Mouse (Mus musculus): Measurements from ENCODE around the gene Hdgfl3.
"Not testable (repeated sequence)": the region's sequence is repeated elsewhere in the genome, so short reads cannot be mapped to it uniquely, and the experiment has no call there.

Hdgfl3 gene

GRCm38 (mm10) chr7:81854568-81855307 lies 79.5 kb downstream of the Hdgfl3 start:
- DNase-seq (ENCODE audit: low spot score): no peak

- DNase-seq (ENCODE audit: low spot score): no peak
Measured at GRCm38 (mm10) chr7:81851706-81852105, 82.6 kb downstream of the Hdgfl3 start.

DNA sequence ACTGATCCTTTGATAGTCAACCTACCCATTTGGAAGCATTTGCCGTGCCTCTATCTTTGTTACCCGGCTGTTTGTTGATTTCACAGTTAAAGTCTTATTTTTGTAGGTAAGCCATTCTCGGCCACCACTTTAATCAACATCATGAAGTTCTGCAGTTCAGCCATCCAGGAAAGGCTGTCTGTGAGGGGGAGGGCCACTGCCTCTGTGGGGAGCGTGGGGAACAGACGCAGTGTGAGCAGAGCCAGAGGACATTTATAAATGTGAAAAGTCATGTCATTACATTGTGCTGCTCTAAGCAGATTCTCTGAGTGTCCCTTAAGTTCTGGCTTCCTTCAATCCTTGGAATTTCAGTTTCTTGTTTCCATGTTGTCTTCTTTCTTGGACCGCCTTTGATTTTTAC lies 84.1 kb downstream of the Hdgfl3 start:
- DNase-seq (ENCODE audit: low spot score): no peak

GRCm38 (mm10) chr7:81849633-81850032 lies 84.6 kb downstream of the Hdgfl3 start:
- no peak for DNase-seq (ENCODE audit: low spot score)

- DNase-seq (ENCODE audit: low spot score): no peak
Measured at GRCm38 (mm10) chr7:81849214-81849613, 85.1 kb downstream of the Hdgfl3 start.

GRCm38 (mm10) chr7:81847777-81848176 lies 86.5 kb downstream of the Hdgfl3 start:
- no peak for DNase-seq (ENCODE audit: low spot score)

DNA sequence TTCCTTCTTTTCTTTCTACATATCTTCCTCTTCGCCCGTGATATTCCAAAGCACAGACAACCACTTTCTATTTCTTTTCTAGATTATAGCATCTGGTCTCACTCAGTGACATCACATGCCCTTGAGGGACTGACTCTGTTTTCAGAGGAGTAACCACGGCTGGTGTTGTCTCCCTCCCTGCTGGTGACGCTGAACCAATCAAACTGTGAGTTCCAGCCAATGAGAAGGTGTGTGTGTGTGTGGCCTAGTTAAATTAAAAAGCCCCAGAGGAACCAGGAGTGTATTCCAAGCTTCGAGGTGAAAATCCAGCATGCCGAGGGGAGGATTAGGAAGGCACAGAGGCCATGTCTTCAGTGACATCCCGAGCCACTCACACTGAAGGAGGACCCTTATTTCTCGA lies 87.3 kb downstream of the Hdgfl3 start:
- DNase-seq (ENCODE audit: low spot score): no peak

DNA sequence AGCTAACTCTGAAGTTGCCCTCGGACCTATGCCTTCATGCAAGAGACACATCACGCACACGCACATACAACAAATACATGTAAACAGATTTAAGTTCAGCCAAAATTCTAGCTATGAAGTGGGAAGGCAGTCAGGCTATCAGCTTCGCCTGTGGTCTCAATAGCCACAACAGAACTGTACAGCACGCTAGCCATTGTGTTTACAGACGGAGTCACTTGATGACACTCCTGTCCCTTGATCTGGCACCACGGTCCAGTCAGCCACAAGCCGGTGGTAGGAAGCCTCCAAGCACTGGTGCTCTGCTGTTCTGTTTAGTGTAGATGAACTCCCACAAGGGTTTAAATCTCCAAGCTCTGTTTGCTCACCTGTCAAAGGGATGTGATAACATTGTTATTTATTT lies 88.3 kb downstream of the Hdgfl3 start:
- no peak for DNase-seq (ENCODE audit: low spot score)

DNA sequence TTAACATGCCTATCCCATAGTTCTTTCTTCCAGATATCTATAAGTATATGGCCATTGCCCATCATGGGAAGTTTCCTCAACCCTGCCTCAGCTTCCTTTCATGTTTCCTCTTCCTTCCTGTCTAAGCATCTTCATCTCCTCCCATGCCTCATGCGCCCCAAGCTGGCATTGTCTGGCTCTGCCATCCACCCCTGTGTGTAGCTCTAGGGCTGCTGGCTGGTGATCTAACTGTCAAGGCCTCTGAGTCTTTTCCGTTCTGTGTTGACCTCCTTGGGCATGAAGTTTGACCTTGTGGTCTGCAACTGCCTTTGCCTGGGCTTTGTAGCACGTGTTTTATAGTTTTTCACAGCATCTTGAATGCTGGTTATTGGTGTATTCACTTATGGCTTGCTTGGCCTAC lies 89.0 kb downstream of the Hdgfl3 start:
- no peak for DNase-seq (ENCODE audit: low spot score)

DNA sequence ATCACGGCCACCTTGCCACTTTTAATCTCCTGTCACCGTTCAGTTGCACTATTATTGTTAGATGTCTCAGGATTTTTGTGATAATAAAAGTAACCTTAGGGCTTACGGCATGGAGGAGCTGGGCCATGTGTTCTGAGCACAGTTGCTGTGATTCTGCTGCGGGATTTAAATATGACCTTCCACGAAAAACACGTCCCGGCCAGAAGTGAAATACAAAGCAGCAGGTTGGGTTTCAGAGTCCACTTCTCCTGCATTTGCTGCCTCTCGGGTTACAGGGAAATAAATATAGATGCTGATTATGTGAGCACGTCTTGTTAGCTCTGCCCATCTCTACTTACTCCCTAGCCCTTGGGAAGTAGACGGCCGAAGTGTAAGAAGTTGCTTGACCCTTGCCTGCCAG lies 89.5 kb downstream of the Hdgfl3 start:
- no peak for DNase-seq (ENCODE audit: low spot score)

- no peak for DNase-seq (ENCODE audit: low spot score)
Measured at GRCm38 (mm10) chr7:81843903-81844302, 90.4 kb downstream of the Hdgfl3 start.

- DNase-seq (ENCODE audit: low spot score): no peak
Measured at GRCm38 (mm10) chr7:81842998-81843397, 91.3 kb downstream of the Hdgfl3 start.

DNA sequence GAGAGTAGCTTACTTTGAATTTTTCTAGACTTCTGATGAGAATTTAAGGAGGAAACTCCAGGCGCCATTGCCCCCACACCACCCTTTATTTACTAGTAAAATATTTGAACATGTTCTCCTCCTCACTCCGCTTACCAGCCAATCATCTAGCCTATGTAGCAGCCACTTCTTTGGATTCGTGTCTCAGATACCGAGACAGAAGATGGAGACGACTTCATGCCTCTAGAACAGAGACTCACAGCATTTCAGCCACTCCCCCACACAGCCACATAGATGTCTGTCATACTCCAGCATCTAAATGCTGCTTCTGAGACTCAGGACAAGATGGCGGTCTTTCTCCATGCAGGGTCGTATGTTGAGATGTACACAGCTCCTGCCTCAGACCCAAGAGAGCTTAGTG lies 92.1 kb downstream of the Hdgfl3 start:
- no peak for DNase-seq (ENCODE audit: low spot score)

DNA sequence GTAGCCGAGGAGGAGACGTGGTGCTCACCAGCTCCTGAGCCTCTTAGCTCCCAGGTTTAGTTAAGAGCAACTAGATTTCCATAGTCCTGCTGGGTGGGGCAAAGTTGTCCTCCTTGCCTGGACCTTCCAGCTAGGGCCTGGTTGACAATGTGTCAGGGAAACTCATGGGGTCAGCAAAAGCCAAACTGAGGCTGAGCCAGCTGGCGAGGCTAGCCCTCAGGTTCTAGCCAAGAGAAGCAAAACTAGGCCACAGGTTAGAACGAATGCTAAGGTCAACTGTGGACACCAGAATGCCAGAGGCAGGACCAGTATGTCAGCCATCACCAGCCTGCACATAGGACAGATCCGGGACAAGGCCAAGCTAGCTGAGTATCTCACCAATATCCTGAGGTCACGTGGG lies 92.8 kb downstream of the Hdgfl3 start:
- DNase-seq (ENCODE audit: low spot score): no peak

GRCm38 (mm10) chr7:81840661-81841181 lies 93.6 kb downstream of the Hdgfl3 start:
- no peak for DNase-seq (ENCODE audit: low spot score)

DNA sequence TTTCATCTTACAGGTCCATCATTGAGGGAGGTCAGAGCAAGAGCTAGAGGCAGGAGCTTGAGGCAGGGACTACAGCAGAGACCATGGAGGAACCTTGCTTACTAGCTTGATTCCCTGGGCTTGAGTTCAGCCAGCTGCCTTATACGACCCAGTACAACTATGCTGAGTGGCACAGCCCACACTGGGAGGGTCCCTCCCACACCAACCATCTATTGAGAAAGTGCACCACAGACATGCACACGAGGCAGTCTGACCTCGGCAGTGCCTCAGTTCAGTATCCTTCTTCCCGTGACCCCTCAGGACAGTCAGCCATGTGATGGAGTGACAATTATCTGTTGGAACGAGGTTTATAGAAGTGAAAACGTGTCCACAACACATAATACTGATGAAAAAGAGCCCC lies 94.5 kb downstream of the Hdgfl3 start:
- DNase-seq (ENCODE audit: low spot score): no peak

DNA sequence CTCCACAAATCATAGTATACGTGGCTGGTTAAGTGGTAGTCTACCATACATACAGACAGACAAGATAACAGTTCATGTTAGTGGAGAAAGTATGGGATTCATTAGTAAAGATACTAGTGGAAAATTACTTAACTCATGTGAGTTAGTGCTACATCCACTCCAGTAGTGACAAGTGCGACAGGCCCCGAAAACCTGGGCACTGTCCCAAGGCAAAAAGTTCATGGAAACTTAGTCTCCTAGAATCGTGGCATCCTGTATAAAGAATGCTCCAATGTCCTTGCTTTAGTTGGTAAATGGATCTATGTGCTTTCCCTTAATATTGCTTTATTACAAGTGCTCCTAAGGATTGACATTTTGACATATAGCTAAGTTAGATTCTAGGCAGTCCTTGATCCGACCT lies 96.5 kb downstream of the Hdgfl3 start:
- DNase-seq (ENCODE audit: low spot score): not testable (repeated sequence)

- DNase-seq (ENCODE audit: low spot score): no peak
Measured at GRCm38 (mm10) chr7:81835430-81835829, 98.8 kb downstream of the Hdgfl3 start.

GRCm38 (mm10) chr7:81834847-81835246 lies 99.4 kb downstream of the Hdgfl3 start:
- DNase-seq (ENCODE audit: low spot score): no peak

Data from urinary bladder, postnatal 25 days (tissue).